Mouse (Mus musculus): Measurements from ENCODE around the gene Srsf3.
"Not testable (repeated sequence)": the region's sequence is repeated elsewhere in the genome, so short reads cannot be mapped to it uniquely, and the experiment has no call there.

Gene Srsf3

GRCm38 (mm10) chr17:29019391-29019790 lies 13.0 kb upstream of the Srsf3 start:
- no peak for DNase-seq

DNA sequence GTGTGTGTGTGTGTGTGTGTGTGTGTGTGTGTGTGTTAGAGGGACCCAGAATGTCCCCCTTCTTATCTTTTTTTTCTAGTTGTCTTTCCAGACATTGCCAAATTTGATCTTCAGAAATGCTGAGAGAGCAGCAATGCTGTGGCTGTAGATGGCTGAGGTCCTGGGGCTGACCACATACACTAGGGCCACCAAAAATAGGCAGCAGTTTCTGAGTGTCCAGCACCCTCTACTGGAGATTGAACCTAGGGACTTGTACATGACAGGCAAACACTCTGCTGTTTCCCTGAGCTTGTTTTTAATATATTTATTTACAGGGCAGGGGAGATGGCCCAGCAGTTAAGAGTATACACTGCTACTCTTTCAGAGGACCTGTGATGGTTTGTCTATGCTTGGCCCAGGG lies 12.0 kb upstream of the Srsf3 start:
- peak in 1 of 2 experiments; percentile 25 for DNase-seq

- no peak for DNase-seq
Measured at GRCm38 (mm10) chr17:29022230-29022819, 10.1 kb upstream of the Srsf3 start.

GRCm38 (mm10) chr17:29023346-29023745 lies 9.1 kb upstream of the Srsf3 start:
- no peak for DNase-seq

GRCm38 (mm10) chr17:29024047-29024892 lies 8.2 kb upstream of the Srsf3 start:
- DNase-seq, result no peak

DNA sequence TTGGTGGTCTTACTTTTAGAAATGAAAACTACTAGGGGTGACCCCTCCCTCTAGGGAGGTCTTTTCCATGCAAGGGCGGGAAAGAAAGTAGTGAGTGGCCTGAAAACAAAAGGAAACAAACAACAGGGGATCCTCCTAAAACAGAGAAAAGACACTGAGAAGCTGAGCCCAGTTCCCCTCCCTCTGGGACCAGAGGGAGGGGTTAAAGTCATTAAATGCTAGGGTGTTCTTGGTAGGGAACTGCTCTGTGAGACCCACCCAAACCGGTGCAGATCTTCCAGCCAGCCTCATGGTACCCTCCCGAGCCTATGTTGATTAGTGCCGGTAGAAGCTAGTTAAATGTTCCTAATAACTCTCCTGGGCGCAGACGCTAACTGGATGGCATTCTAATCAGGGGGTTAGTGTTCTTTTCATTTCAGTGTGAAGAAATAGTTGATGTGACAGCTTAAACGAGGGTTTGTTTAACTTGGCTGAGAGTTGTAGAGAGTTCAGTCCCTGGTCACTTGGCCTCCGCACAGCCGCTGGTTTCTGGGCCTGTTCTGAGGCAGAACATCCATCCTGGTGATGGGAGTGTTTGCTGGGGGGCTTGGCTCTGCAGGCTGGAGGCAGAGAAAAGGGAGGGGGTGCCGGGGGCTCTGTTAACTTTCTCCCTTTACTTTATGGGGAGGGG lies 7.4 kb upstream of the Srsf3 start:
- DNase-seq, result no peak

DNA sequence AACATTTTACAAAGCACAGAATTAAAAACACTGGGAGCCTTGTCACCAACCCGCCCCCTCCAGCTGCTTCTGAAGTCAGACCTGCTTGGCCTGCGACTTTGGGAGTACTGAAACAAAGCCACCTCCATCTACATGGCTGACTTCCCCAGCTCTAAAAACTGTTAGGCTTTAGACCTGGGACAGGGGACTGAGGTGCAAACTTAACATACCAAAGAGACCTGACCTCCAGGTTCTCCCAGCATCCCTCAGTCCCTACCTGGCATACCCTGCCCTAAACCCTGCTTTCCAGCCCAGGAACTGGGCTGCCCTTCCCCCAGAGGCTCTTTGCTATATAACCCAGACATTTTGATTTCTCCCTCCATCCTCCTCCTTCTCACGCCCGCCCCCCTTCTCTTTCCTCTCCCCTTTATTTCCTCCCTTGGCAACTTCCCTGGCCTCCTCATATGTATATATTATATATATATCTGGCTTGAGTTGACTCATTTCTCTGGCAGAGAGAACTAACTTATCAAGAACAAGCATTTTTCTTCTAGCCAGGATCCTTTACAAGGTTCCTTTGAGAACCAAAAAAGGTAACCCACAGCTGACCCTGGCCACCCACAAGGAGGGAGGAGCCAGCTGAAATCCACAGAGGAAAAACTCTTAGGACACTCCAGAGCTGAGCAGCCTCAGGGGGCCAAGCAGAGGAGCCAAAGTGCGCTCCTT lies 5.6 kb upstream of the Srsf3 start:
- DNase-seq, result no peak

GRCm38 (mm10) chr17:29030321-29031034 lies 1.9 kb upstream of the Srsf3 start:
- no peak for DNase-seq

DNA sequence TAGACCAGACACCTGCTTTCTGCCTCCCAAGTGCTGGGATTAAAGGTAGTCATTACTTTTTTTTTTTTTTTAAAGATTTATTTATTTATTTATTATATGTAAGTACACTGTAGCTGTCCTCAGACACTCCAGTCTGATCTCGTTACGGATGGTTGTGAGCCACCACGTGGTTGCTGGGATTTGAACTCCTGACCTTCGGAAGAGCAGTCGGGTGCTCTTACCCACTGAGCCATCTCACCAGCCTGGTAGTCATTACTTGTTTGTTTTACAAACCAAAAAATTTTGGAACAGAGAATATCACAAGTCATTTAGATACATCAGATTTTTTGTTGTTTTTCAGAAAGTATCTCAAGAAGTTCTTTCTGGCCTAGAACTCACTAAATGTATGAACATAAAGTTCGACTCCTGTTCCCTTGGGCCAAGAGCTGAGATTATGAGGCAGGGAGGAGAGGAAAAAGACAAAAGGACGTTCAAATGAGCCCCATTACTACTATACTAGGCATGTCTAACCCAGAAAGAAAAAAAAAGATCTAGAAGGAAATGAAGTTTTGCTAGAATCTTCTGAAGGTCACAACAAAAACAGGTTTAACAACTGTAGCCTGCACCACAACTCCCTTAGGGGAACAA lies 1.2 kb upstream of the Srsf3 start:
- not testable (repeated sequence) for DNase-seq

DNA sequence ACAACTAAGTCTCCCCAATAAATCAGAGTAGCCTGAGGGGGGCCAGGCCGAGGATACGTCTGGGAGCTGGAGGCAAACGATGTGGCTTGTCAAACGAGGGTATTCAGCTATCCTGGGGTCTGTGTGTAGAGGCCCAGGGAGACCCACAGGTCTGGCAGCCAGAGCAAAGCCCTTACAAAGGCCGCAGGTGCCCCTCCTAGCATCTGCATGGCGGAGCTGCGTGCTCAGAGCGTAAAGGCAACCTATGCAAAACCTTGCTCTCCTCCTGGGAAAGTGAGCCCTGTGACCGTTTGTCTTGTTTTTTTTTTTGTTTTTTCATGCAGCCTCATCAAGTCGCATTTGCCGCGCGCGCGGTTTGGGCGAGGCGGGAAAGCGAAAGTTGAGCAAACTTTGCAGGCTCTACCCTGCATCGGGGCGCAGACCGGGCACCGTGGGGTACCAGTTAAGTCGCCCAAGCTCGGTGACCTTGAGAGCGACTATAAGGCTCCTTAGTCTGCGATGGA lies 606 bp upstream of the Srsf3 start:
- no peak for DNase-seq

- no peak for DNase-seq
Measured at GRCm38 (mm10) chr17:29033569-29034061, 1.2 kb downstream of the Srsf3 start.

GRCm38 (mm10) chr17:29034264-29034663 lies 1.8 kb downstream of the Srsf3 start:
- DNase-seq, result no peak

DNA sequence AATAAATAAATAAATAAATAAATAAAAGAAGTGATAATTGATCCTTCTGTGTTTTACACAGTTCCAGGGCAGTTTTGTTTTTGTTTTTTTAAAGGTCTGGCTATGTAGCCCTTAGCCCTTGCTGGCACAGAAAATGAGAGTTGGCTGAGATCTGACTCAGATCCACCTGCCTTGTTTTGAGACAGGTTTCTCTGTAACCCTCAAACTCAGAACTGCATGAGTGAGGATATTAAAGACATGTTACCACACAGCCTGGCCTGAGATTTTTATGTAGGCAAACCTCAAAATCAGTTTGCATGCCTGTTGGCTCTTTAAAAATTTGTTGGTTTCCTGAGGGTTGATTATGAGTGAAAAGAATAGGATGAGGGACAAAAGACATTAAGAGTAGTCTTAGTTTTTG lies 3.1 kb downstream of the Srsf3 start:
- peak in 1 of 2 experiments; percentile 67 for DNase-seq

GRCm38 (mm10) chr17:29039351-29039750 lies 6.9 kb downstream of the Srsf3 start:
- DNase-seq, result peak in 1 of 2 experiments; percentile 44

DNA sequence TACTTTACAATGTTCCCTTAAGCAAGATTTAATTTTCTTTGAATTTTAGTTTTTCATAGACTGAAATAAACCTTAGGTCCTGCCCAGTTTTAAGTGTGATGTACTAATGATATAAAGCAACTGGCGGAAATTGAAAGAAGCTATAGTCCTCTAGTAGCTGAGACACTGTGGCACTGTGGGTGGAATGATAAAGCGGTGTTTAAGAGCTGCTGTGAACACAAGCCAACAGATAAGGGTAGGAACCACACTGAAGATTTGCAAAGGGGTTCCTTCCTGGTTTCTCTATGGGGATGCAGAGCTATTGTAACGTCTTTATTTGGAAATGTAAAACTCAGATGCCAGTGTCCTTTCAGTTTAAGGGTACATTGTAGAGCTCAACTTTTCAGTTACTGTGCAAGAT lies 9.2 kb downstream of the Srsf3 start:
- DNase-seq, result not testable (repeated sequence)

DNA sequence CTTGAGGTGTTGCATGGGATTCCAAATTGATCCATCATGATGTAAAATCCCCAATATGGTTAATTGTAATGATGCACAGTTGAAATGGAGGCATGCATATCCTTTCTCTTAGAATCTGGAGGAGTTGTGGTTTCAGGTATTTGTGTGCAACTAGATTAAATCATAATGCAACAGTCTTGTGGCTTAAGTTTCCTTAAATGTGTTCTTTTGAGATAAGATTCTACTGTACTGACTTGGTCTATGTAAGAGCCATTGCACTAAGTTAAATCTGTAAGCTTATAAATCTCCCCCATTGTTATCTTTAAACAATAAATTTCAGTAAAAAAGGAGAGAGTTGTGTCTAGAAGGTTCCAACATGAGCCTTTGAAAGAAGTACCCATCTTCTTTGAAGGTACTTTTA lies 10.1 kb downstream of the Srsf3 start:
- no peak for DNase-seq

- DNase-seq, result no peak
Measured at GRCm38 (mm10) chr17:29043583-29043982, 11.2 kb downstream of the Srsf3 start.

- no peak for DNase-seq
Measured at GRCm38 (mm10) chr17:29044146-29044924, 11.9 kb downstream of the Srsf3 start.

DNA sequence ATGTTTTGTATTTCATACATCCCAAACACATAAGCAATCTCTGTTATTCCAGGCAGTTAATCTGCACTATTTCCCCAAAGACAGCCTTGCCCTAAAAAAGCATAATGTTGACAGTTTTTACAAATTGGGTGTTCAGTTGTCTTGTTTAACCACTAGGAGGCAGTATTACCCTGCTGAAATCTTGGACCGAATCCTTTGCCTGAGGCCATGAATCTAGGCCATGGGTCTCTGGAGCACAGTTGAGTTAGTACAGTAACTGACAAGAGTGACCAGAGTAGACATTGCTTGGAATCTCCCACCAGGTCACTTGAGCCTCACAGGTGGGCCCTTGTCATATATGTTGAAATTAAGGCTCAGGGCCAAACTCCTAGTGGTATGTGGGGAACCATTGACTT lies 12.5 kb downstream of the Srsf3 start:
- DNase-seq, result peak in 1 of 2 experiments; percentile 47

DNA sequence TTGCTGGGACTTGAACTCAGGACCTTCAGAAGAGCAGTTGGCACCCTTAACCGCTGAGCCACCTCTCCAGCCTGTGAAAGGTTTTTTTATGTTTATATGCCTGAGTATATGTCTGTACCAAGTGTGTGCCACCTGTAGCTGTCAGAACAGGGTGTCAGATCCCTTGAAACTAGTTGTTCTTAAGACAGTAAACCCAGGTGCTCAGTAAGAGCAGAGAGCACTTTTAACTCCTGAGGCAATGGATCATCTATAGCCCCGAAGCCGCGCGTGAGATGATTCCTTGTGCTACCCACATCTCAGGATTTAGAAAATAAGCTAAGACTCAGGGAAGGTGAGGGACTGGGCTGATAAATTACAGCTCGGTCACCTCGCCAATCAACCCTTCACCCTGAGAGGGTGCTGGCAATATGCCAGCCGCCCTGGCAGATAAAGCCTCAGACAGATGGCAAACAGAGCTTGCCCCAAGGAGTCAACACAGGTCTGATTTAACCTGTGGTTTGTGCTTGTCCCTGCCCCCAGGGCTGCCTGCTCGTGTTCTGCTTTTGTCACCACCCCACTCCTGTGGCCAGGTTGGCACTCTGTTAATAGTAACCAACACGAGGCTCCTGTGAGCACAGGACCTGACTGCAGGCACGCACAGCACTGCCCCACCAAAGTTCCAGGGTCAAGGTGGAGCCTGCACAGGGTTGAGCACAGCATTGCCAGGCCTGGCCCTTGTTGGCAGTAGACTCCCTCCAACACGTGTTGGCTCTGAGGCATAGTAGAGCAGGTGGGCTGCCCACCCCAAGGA lies 13.5 kb downstream of the Srsf3 start:
- peak; percentile 82 to 87 for DNase-seq
